Mouse (Mus musculus) myocyte (in vitro differentiated cells): ENCODE results near the gene Itgae. TPM values are rescaled to one million over a fixed set of nuclear protein-coding genes. Genes with fewer than 3 reads are reported as not detected.

Source experiments
- H3K27me3 ChIP-seq: one replicate; pipeline ENCODE4 v1.6.1; 2011; ENCODE audit not compliant: control insufficient read depth, insufficient read depth, insufficient read length
- H3K36me3 ChIP-seq: one replicate; pipeline ENCODE4 v1.6.1; 2011; ENCODE audit not compliant: control insufficient read depth, insufficient read depth
- H3K4me2 ChIP-seq: one replicate; pipeline ENCODE4 v1.6.1; 2011; ENCODE audit warnings: low read depth, control low read depth
- H3K4me3 ChIP-seq: one replicate; pipeline ENCODE4 v1.5.1; 2011; ENCODE audit warnings: mild to moderate bottlenecking, control low read depth, moderate library complexity
- H3K79me2 ChIP-seq: one replicate; pipeline ENCODE4 v1.6.1; 2011; ENCODE audit not compliant: control insufficient read depth, insufficient read depth
- H3ac ChIP-seq: one replicate; pipeline ENCODE4 v1.6.1; 2011; ENCODE audit not compliant: control insufficient read depth, insufficient read length
- CEBPB ChIP-seq: IDR thresholded peaks from 2 replicates; pipeline ENCODE4 v1.6.1; 2011; ENCODE audit warnings: mild to moderate bottlenecking, moderate library complexity; ENCODE audit not compliant: poor library complexity, insufficient read depth, severe bottlenecking
- E2F4 ChIP-seq: IDR thresholded peaks from one replicate; pipeline ENCODE4 v1.6.1; 2011; ENCODE audit warnings: mild to moderate bottlenecking, control low read depth, moderate library complexity; ENCODE audit not compliant: insufficient read depth
- MAX ChIP-seq: IDR thresholded peaks from one replicate; pipeline ENCODE4 v1.6.1; 2011; ENCODE audit warnings: low read depth, mild to moderate bottlenecking, control low read depth
- MYOD1 ChIP-seq, 3 experiments: IDR thresholded peaks; one replicate each; pipeline ENCODE4 v1.6.1; 2011; ENCODE audit warnings: control low read depth in 2 of 3, low read depth in 2 of 3, mild to moderate bottlenecking in 2 of 3, moderate library complexity in 1 of 3; ENCODE audit not compliant: insufficient read length in 2 of 3, control insufficient read depth in 1 of 3
- MYOG ChIP-seq, 3 experiments: IDR thresholded peaks; one replicate each; pipeline ENCODE4 v1.6.1; 2011; ENCODE audit warnings: control low read depth in 2 of 3, low read depth in 2 of 3, mild to moderate bottlenecking in 2 of 3; ENCODE audit not compliant: insufficient read length in 2 of 3, control insufficient read depth in 1 of 3, insufficient read depth in 1 of 3
- POLR2A ChIP-seq: IDR thresholded peaks from one replicate; pipeline ENCODE4 v1.6.1; 2011; ENCODE audit warnings: low read depth, mild to moderate bottlenecking, control low read depth, moderate library complexity; ENCODE audit not compliant: insufficient read length
- POLR2AphosphoS2 ChIP-seq: IDR thresholded peaks from one replicate; pipeline ENCODE4 v1.6.1; 2011; ENCODE audit warnings: low read depth, control low read depth; ENCODE audit not compliant: insufficient read length
- REST ChIP-seq: IDR thresholded peaks from one replicate; pipeline ENCODE4 v1.6.1; 2011; ENCODE audit warnings: mild to moderate bottlenecking, control low read depth, moderate library complexity; ENCODE audit not compliant: insufficient read depth, insufficient read length
- SRF ChIP-seq: IDR thresholded peaks from one replicate; pipeline ENCODE4 v1.6.1; 2011; ENCODE audit warnings: low read depth; ENCODE audit not compliant: control insufficient read depth, insufficient read length
- TCF12 ChIP-seq: IDR thresholded peaks from one replicate; pipeline ENCODE4 v1.6.1; 2011; ENCODE audit warnings: mild to moderate bottlenecking, control low read depth; ENCODE audit not compliant: poor library complexity, insufficient read depth, severe bottlenecking
- TCF3 ChIP-seq: IDR thresholded peaks from one replicate; pipeline ENCODE4 v1.6.1; 2011; ENCODE audit warnings: low read depth, control low read depth; ENCODE audit not compliant: insufficient read length
- USF1 ChIP-seq: IDR thresholded peaks from one replicate; pipeline ENCODE4 v1.6.1; 2011; ENCODE audit warnings: low read depth, mild to moderate bottlenecking, control low read depth, moderate library complexity
- polyA plus RNA-seq: library from polyadenylated mRNA; unstranded; fragments of >200 nt; fragmentation: generic; extraction: Trizol; gene quantifications from one replicate; pipeline ENCODE4 v1.2.1, GENCODE M21; 2012; ENCODE audit warnings: missing spikeins

Itgae gene
- polyA plus RNA-seq, 1 experiment = 0.06 TPM

DNA sequence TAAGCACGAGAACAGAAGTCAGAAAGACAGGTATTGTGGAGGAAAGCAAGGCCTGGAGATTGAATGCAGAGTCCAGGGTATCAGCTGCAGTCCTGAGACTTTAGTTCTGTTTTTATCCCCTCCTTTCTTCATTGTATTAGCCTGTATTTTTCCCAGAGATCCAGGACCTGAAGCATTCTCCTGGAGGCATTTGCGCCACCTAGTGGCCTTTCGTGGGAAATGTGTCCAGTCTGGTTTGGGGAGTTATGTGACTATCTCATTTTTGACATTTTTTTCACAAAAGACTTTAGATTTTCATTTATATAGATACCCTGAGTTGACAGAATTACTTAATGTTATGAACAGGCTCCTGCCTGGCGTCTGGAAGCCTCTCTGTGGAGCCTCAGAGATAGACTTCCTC is 41.0 kb upstream of the Itgae start:
- Histone ChIP-seq H3K4me3 (peak overlapping the region; percentile 74), H3K4me2 (peak overlapping the region; percentile 93), H3ac (no peak overlapping the region), H3K36me3 (peaks cover 24% of the 10 kb centered on the region), H3K27me3 (no peaks in the 10 kb centered on the region), H3K79me2 (peaks cover 32% of the 10 kb centered on the region)
- TF ChIP-seq TCF3 (no peak), POLR2A (no peak), MAX (no peak), MYOG (IDR thresholded peaks at IDR 0.05; ENCODE audit: control insufficient read depth in 1 of 3, insufficient read depth in 1 of 3, insufficient read length in 2 of 3, low read depth in 2 of 3) (no peak), E2F4 (no peak), SRF (no peak), REST (no peak), MYOD1 (IDR thresholded peaks at IDR 0.05; ENCODE audit: control insufficient read depth in 1 of 3, insufficient read length in 2 of 3, low read depth in 2 of 3) (no peak), CEBPB (no peak), USF1 (no peak), POLR2AphosphoS2 (no peak), TCF12 (no peak)

DNA sequence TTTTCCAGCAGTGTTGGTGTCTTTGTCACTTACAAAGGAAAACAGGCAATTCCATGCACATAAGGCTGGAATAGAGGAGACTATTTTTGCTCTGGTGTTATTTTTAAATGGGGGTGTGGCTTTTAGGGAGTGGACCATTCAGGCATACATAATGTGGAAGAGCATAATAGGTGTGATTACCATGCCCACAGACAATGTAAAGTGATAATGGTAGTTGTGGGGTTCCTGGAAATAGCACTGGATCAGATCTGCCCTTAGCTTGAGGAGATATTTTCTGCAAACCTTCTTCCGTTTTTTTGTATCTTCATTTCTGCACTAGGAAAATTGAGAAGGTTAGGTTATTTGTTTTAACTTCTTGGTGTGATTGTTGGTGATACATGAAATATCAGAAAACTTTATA is 37.6 kb upstream of the Itgae start:
- Histone ChIP-seq H3K79me2 (peaks cover 44% of the 10 kb centered on the region), H3K4me3 (no peak overlapping the region), H3ac (no peak overlapping the region), H3K36me3 (peaks cover 39% of the 10 kb centered on the region), H3K27me3 (no peaks in the 10 kb centered on the region), H3K4me2 (no peak overlapping the region)
- TF ChIP-seq TCF3 (no peak), POLR2AphosphoS2 (no peak), CEBPB (no peak), USF1 (no peak), MAX (no peak), TCF12 (no peak)

DNA sequence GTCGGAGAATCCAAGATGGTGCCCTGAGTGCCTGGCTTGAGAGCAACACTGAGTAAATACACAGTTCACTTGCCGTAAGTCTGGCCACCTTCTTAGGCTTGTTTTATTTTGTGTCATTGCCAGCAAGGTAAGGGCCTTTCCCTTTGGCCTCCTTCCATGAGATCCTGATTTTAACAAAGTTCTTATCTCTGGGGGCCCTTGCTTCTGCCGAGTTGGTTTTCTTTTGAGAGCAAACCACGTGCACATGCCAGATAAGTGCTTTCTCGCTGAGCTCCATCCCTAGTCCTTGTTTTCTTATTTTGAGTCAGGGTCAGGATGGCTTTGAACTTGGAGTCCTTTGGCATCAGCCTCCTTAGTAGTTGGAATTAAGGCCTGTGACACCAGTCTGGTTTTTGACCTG is 32.7 kb upstream of the Itgae start:
- Histone ChIP-seq H3K4me2 (no peak overlapping the region), H3ac (no peak overlapping the region), H3K4me3 (no peak overlapping the region), H3K36me3 (peaks cover 44% of the 10 kb centered on the region), H3K79me2 (peaks cover 22% of the 10 kb centered on the region), H3K27me3 (no peaks in the 10 kb centered on the region)
- TF ChIP-seq POLR2AphosphoS2 (no peak), TCF12 (no peak), CEBPB (no peak), TCF3 (no peak)

DNA sequence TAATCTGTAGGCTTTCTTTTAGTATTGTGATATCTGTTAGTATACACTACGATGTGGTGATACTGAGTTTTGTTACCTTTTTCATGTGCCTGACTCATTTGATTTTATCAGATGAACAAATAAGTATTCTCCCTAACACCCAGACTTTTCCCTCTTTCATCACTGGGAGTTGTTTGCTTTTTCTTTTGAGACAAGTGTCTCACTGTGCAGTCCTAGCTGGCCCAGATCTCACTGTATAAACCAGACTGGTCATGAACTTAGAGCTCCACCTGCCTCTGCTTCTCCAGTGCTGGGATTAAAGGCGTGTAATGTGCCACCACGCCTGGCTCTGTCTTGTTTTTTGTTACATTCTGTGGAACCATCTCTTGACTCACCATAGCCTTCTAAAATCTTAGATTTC is 30.8 kb upstream of the Itgae start:
- H3K4me3 ChIP-seq = no peak overlapping the region
- H3K4me2 ChIP-seq = no peak overlapping the region
- peaks cover 20% of the 10 kb centered on the region for H3K79me2 ChIP-seq
- no peaks in the 10 kb centered on the region for H3K27me3 ChIP-seq
- TF ChIP-seq SRF (no peak), CEBPB (no peak), TCF3 (no peak), MYOG (IDR thresholded peaks at IDR 0.05; ENCODE audit: control insufficient read depth in 1 of 3, insufficient read depth in 1 of 3, insufficient read length in 2 of 3, low read depth in 2 of 3) (no peak), MYOD1 (IDR thresholded peaks at IDR 0.05; ENCODE audit: control insufficient read depth in 1 of 3, insufficient read length in 2 of 3, low read depth in 2 of 3) (no peak), MAX (no peak), TCF12 (no peak), POLR2A (no peak), REST (no peak), E2F4 (no peak), POLR2AphosphoS2 (no peak), USF1 (no peak)
- H3K36me3 ChIP-seq = peaks cover 32% of the 10 kb centered on the region
- no peak overlapping the region for H3ac ChIP-seq

DNA sequence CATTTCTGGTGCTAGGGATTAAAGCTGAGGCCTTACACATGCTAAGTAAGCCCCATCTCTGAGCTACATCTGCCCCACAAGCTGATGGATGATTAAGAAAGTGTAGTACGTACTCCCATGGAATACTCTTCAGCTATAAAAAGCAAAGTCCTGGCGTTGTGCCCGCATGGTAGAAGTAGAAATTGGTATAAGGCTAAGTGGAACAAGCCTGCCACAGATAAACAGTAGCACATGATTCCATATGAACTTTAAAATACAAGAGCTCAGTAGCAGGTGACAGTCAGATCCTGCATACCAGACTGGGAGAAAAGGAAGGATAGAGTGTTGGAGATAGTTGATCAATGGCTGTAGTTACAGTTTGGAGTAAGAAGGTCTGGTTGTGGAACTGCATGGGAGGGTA is 29.0 kb upstream of the Itgae start:
- Histone ChIP-seq H3K4me2 (no peak overlapping the region), H3K79me2 (peaks cover 12% of the 10 kb centered on the region), H3K4me3 (no peak overlapping the region), H3ac (no peak overlapping the region), H3K36me3 (peaks cover 22% of the 10 kb centered on the region), H3K27me3 (no peaks in the 10 kb centered on the region)
- no peak for TF ChIP-seq POLR2AphosphoS2
- TF ChIP-seq MYOD1 (IDR thresholded peaks at IDR 0.05; ENCODE audit: control insufficient read depth in 1 of 3, insufficient read length in 2 of 3, low read depth in 2 of 3) = no peak
- no peak for TF ChIP-seq CEBPB
- no peak for TF ChIP-seq USF1
- no peak for TF ChIP-seq POLR2A
- no peak for TF ChIP-seq TCF3
- TF ChIP-seq TCF12 = no peak
- no peak for TF ChIP-seq E2F4
- TF ChIP-seq MYOG (IDR thresholded peaks at IDR 0.05; ENCODE audit: control insufficient read depth in 1 of 3, insufficient read depth in 1 of 3, insufficient read length in 2 of 3, low read depth in 2 of 3) = no peak
- no peak for TF ChIP-seq REST
- TF ChIP-seq MAX = no peak
- TF ChIP-seq SRF = no peak
